ENCODE assay signal across 8 mouse cellular contexts in genomic region chr3:127853431-127854206, GRCm38 (mm10). TPM values are rescaled to one million over a fixed set of nuclear protein-coding genes. Genes with fewer than 3 reads are reported as not detected.
A peak's percentile ranks its signal among the peaks of the same experiment; 100 is the strongest.
DNase-seq lines count a peak whose midpoint lies in the region; ATAC-seq lines count a peak whose summit lies in the region.

No protein-coding gene starts in this region.

- no peaks in the 10 kb centered on the region for H3K36me3 ChIP-seq in intestine, embryonic 14.5 days (ENCODE audit: control insufficient read depth, insufficient read depth, low read length)

- WGBS in intestine, embryonic 14.5 days = 23% methylated on average over 15 of the region's 15 CpGs

- H3K9ac ChIP-seq in intestine, embryonic 14.5 days (ENCODE audit: low read length) = no peak overlapping the region

- H3K9me3 ChIP-seq in intestine, embryonic 14.5 days (ENCODE audit: control insufficient read depth, low read length) = no peaks in the 10 kb centered on the region

- no peak overlapping the region for H3K27ac ChIP-seq in intestine, embryonic 14.5 days (ENCODE audit: low read depth)

- ATAC-seq in intestine, embryonic 14.5 days (replicated peaks; ENCODE audit: low FRiP score, low TSS enrichment, low read depth) = no peak; the same call in 1 of the 2 replicates

- no peaks in the 10 kb centered on the region for H3K27me3 ChIP-seq in intestine, embryonic 14.5 days (replicated peaks; ENCODE audit: control insufficient read depth, insufficient read depth, low read length)

- no peak overlapping the region for H3K4me3 ChIP-seq in intestine, embryonic 14.5 days (ENCODE audit: low read depth, low read length)

- intact Hi-C loops in left cerebral cortex, postnatal 10 days (cut with DNase I) = loop anchor here (1.0 kb wide), 1 partner anchor 96 kb away; no protein-coding TSS in a partner anchor

- DNase-seq in adrenal gland, adult 2 months = peak; percentile 70
- peak; percentile 82 for DNase-seq in embryo, embryonic 11 days
- DNase-seq in gastrocnemius, postnatal 25 days = peak; percentile 19
- peak; percentile 82 for DNase-seq in intestine, embryonic 14.5 days (ENCODE audit: low spot score)
- peak; percentile 70 to 80 for DNase-seq in left cerebral cortex, postnatal 10 days (ENCODE audit: extremely low spot score in 1 of 2, low spot score in 2 of 2)
- DNase-seq in mesoderm, embryonic 11.5 days (ENCODE audit: low read depth, low spot score) = peak; percentile 67
- peak; percentile 69 for DNase-seq in right cerebral cortex, postnatal 14 days
- DNase-seq in urinary bladder, postnatal 25 days (ENCODE audit: low spot score) = peak; percentile 70

- no peak overlapping the region for H3K4me2 ChIP-seq in intestine, embryonic 14.5 days (ENCODE audit: low read length)

- H3K4me1 ChIP-seq in intestine, embryonic 14.5 days (replicated peaks; ENCODE audit: control insufficient read depth, insufficient read depth, low read length) = no peaks in the 10 kb centered on the region

RNA-seq across cellular contexts. Expression of gene Ap1ar, which starts 16.3 kb away (rescaled TPM):
- total RNA-seq in adrenal gland, adult 2 months (2021) = 10 to 100 TPM; 28.3 to 34.2 TPM
- polyA plus RNA-seq in adrenal gland, adult 2 months (2012; rRNA removed) = 20.9 and 24.4 TPM in 2 replicates
- 10 to 100 TPM; 19.1 to 19.8 TPM for total RNA-seq in gastrocnemius, postnatal 25 days (2021)
- 65.5 and 67.5 TPM in 2 replicates for polyA plus RNA-seq in intestine, embryonic 14.5 days (2014; fragmentation: Nextera tagmentation; extraction: Ambion mirVana)
- total RNA-seq in left cerebral cortex, postnatal 10 days (2021) = 10 to 100 TPM; 70.6 to 76.0 TPM

RNA-seq across cellular contexts. Expression of gene Fam241a, which starts 42.5 kb away (rescaled TPM):
- 1 to 10 TPM; 5.6 TPM for total RNA-seq in adrenal gland, adult 2 months (2021)
- polyA plus RNA-seq in adrenal gland, adult 2 months (2012; rRNA removed) = 1.7 and 2.1 TPM in 2 replicates
- 1 to 10 TPM; 2.9 to 3.9 TPM for total RNA-seq in gastrocnemius, postnatal 25 days (2021)
- polyA plus RNA-seq in intestine, embryonic 14.5 days (2014; fragmentation: Nextera tagmentation; extraction: Ambion mirVana) = 8.7 and 10.5 TPM in 2 replicates
- 1 to 10 TPM; 7.1 to 7.8 TPM for total RNA-seq in left cerebral cortex, postnatal 10 days (2021)

Comparison
In these comparisons a context has a peak if more than half of its experiments do, and no peak if none do; other contexts are left out.
1. DNase-seq: peak in every context shown above with its lines; median percentile 82 in embryo, embryonic 11 days; 82 in intestine, embryonic 14.5 days; 75 in left cerebral cortex, postnatal 10 days; 70 in adrenal gland, adult 2 months; 70 in urinary bladder, postnatal 25 days; 69 in right cerebral cortex, postnatal 14 days; 67 in mesoderm, embryonic 11.5 days; 19 in gastrocnemius, postnatal 25 days.